Mouse (Mus musculus) megakaryocyte, embryonic 14.5 days (primary cell): ENCODE data around the gene Sdf2l1. TPM values are rescaled to one million over a fixed set of nuclear protein-coding genes. Genes with fewer than 3 reads are reported as not detected.

ENCODE experiments used
- H3K27me3 ChIP-seq: replicated peaks from 2 replicates; pipeline ENCODE3; 2012; ENCODE audit warnings: inconsistent platforms
- H3K36me3 ChIP-seq: replicated peaks from 2 replicates; pipeline ENCODE3; 2012; ENCODE audit warnings: low read length, inconsistent platforms, mixed read lengths
- H3K4me1 ChIP-seq: 2 replicates; pipeline ENCODE4 v1.6.1; 2012; ENCODE audit warnings: inconsistent platforms
- H3K4me3 ChIP-seq: replicated peaks from 2 replicates; pipeline ENCODE3; 2012; ENCODE audit warnings: moderate library complexity, mild to moderate bottlenecking, inconsistent platforms
- H3K9me3 ChIP-seq: 2 replicates; pipeline ENCODE4 v1.6.1; 2012; ENCODE audit warnings: inconsistent platforms
- FLI1 ChIP-seq: IDR thresholded peaks from 2 replicates; pipeline ENCODE4 v1.6.1; 2012; ENCODE audit warnings: low read length, inconsistent platforms, mixed read lengths
- GATA1 ChIP-seq: IDR thresholded peaks from 3 replicates; pipeline ENCODE4 v1.6.1; 2012; ENCODE audit warnings: mixed read lengths, low read length, inconsistent platforms, borderline replicate concordance
- polyA plus RNA-seq: library from polyadenylated mRNA; stranded (reverse); fragments of >175 nt; gene quantifications from 2 replicates; pipeline ENCODE4 v1.2.3, GENCODE M21; 2012; ENCODE audit warnings: low replicate concordance; ENCODE audit not compliant: insufficient read depth

Sdf2l1 gene
- polyA plus RNA-seq, 1 experiment, result 345 TPM

- no peak overlapping the region for H3K4me3 ChIP-seq
- H3K9me3 ChIP-seq, result no peaks in the 10 kb centered on the region
- H3K4me1 ChIP-seq, result peaks cover 5% of the 10 kb centered on the region; the same call in 1 of the 2 replicates
- TF ChIP-seq GATA1 (no peak), FLI1 (no peak)
- peaks cover 100% of the 10 kb centered on the region for H3K36me3 ChIP-seq
- no peaks in the 10 kb centered on the region for H3K27me3 ChIP-seq
These were observed 45.9 kb downstream of the Sdf2l1 start for GRCm38 (mm10) chr16:17086241-17086640.

- H3K36me3 ChIP-seq, result peaks cover 99% of the 10 kb centered on the region
These were observed 46.5 kb downstream of the Sdf2l1 start for GRCm38 (mm10) chr16:17085636-17086035.

GRCm38 (mm10) chr16:17082121-17082792, 49.9 kb downstream of the Sdf2l1 start:
- Histone ChIP-seq H3K4me3 (no peak overlapping the region), H3K4me1 (no peaks in the 10 kb centered on the region; the same call in 1 of the 2 replicates), H3K9me3 (no peaks in the 10 kb centered on the region), H3K36me3 (peaks cover 69% of the 10 kb centered on the region), H3K27me3 (no peaks in the 10 kb centered on the region)
- TF ChIP-seq FLI1, result no peak
- TF ChIP-seq GATA1, result no peak

More at GRCm38 (mm10) chr16:17085636-17086035, 46.5 kb downstream of the Sdf2l1 start:
- Histone ChIP-seq H3K27me3 (no peaks in the 10 kb centered on the region), H3K9me3 (no peaks in the 10 kb centered on the region), H3K4me3 (no peak overlapping the region), H3K4me1 (peaks cover 3% of the 10 kb centered on the region; the same call in 1 of the 2 replicates)
- TF ChIP-seq FLI1, result no peak
- no peak for TF ChIP-seq GATA1

Other genes with a start within 250 kb of the Sdf2l1 start
- 0.78 TPM in 1 of 2 replicates, not detected in the other for gene Ppm1f, start 235.9 kb downstream of the Sdf2l1 start, polyA plus RNA-seq
- gene Mapk1, start 149.0 kb downstream of the Sdf2l1 start, polyA plus RNA-seq, result 17.1 and 17.7 TPM in 2 replicates
- 0.18 TPM in 1 of 2 replicates, not detected in the other for gene Ypel1, start 62.7 kb downstream of the Sdf2l1 start, polyA plus RNA-seq
- gene Ppil2, start 21.1 kb downstream of the Sdf2l1 start, polyA plus RNA-seq, result 65.8 and 76.6 TPM in 2 replicates
- gene 2610318N02Rik, start 7.2 kb downstream of the Sdf2l1 start, polyA plus RNA-seq, result 7.5 and 24.0 TPM in 2 replicates
- 40.2 and 205 TPM in 2 replicates for gene Ydjc, start 12.2 kb upstream of the Sdf2l1 start, polyA plus RNA-seq
- gene Ccdc116, start 14.8 kb upstream of the Sdf2l1 start, polyA plus RNA-seq, result 2.3 and 4.8 TPM in 2 replicates
- 103 and 123 TPM in 2 replicates for gene Ube2l3, start 70.3 kb upstream of the Sdf2l1 start, polyA plus RNA-seq
- gene Rimbp3, start 76.2 kb upstream of the Sdf2l1 start, polyA plus RNA-seq, result 0.32 TPM in 1 of 2 replicates, not detected in the other
- 1.8 and 3.3 TPM in 2 replicates for gene Hic2, start 101.2 kb upstream of the Sdf2l1 start, polyA plus RNA-seq
- gene Tmem191c, start 143.7 kb upstream of the Sdf2l1 start, polyA plus RNA-seq, result 11.8 and 13.2 TPM in 2 replicates
- gene Serpind1, start 199.0 kb upstream of the Sdf2l1 start, polyA plus RNA-seq, result not detected in 2 replicates